Mouse (Mus musculus): ENCODE measurements around the gene Mettl8.

GRCm38 (mm10) chr2:70996438-70996837, 58.9 kb downstream of the Mettl8 start:
- no peak for TF ChIP-seq CTCF (IDR thresholded peaks at IDR 0.05; ENCODE audit: borderline replicate concordance, extremely low read depth, insufficient read depth, insufficient read length)
- TF ChIP-seq POLR2A (IDR thresholded peaks at IDR 0.05; ENCODE audit: borderline replicate concordance, extremely low read depth, insufficient read depth, insufficient read length, poor library complexity, severe bottlenecking), result no peak
